Mouse (Mus musculus) heart, embryonic 14.5 days (tissue): ENCODE measurements around the gene Fam3c. TPM values are rescaled to one million over a fixed set of nuclear protein-coding genes. Genes with fewer than 3 reads are reported as not detected.

ENCODE experiments used
- ATAC-seq: fragments of 200-750 bp; cut with Nextera tagmentation; 2 replicates; pipeline ENCODE4 v1.8.0; 2017; ENCODE audit warnings: low read depth, moderate TSS enrichment; ENCODE audit not compliant: insufficient number of reproducible peaks, insufficient read depth, low FRiP score
- H3K27ac ChIP-seq, 2 experiments: fragments of 200-500 bp in 1 of 2; fragments of 300-500 bp in 1 of 2; sonication (generic) in 1 of 2; replicated peaks in 1 of 2; 2 replicates each; pipeline ENCODE4 v1.5.1; 2012 to 2014; ENCODE audit warnings: low read depth in 2 of 2, low read length in 2 of 2, control low read depth in 1 of 2, mild to moderate bottlenecking in 1 of 2, mixed read lengths in 1 of 2; ENCODE audit not compliant: control insufficient read depth in 1 of 2, insufficient read depth in 1 of 2
- H3K27me3 ChIP-seq: fragments of 300-500 bp; sonication (generic); 2 replicates; pipeline ENCODE4 v1.6.1; 2014; ENCODE audit warnings: mild to moderate bottlenecking, low read length, control low read depth; ENCODE audit not compliant: control insufficient read depth, insufficient read depth
- H3K36me3 ChIP-seq: fragments of 300-500 bp; sonication (generic); 2 replicates; pipeline ENCODE4 v1.6.1; 2014; ENCODE audit warnings: mild to moderate bottlenecking, control low read depth, low read length, mixed read lengths; ENCODE audit not compliant: control insufficient read depth, insufficient read depth
- H3K4me1 ChIP-seq, 2 experiments: fragments of 200-500 bp in 1 of 2; fragments of 300-500 bp in 1 of 2; sonication (generic) in 1 of 2; 2 replicates each; pipeline ENCODE4 v1.6.1; 2012 to 2014; ENCODE audit warnings: low read length in 2 of 2, control low read depth in 1 of 2, mixed read lengths in 1 of 2; ENCODE audit not compliant: control insufficient read depth in 2 of 2, insufficient read depth in 2 of 2
- H3K4me2 ChIP-seq: fragments of 300-500 bp; sonication (generic); 2 replicates; pipeline ENCODE4 v1.6.1; 2014; ENCODE audit warnings: mild to moderate bottlenecking, low read length
- H3K4me3 ChIP-seq, 2 experiments: fragments of 200-500 bp in 1 of 2; fragments of 300-500 bp in 1 of 2; sonication (generic) in 1 of 2; 2 replicates each; pipeline ENCODE4 v1.5.1; 2012 to 2014; ENCODE audit warnings: low read length in 2 of 2, mild to moderate bottlenecking in 2 of 2, control low read depth in 1 of 2, low read depth in 1 of 2, moderate library complexity in 1 of 2; ENCODE audit not compliant: control insufficient read depth in 1 of 2, insufficient read depth in 1 of 2
- H3K9ac ChIP-seq: fragments of 300-500 bp; sonication (generic); 2 replicates; pipeline ENCODE4 v1.6.1; 2014; ENCODE audit warnings: mild to moderate bottlenecking, low read length
- H3K9me3 ChIP-seq: fragments of 300-500 bp; sonication (generic); 2 replicates; pipeline ENCODE4 v1.6.1; 2016; ENCODE audit warnings: low read length, control low read depth; ENCODE audit not compliant: control insufficient read depth
- WGBS: fragments of 180-500 bp; shearing (Covaris S2); extraction: QIAGEN DNeasy Blood & Tissue Kit; methylation state at CpG from one replicate; pipeline ENCODE4 v1.1.7; 2014; 5-methylcytosine and 5-hydroxymethylcytosine counted together
- polyA plus RNA-seq: library from polyadenylated mRNA; unstranded; fragments of >200 nt; fragmentation: Nextera tagmentation; extraction: Ambion mirVana; gene quantifications from 2 replicates; pipeline ENCODE4 v1.2.1, GENCODE M21; 2014

Gene Fam3c
- polyA plus RNA-seq, 1 experiment from 2014 or later, result 49.6 TPM

DNA sequence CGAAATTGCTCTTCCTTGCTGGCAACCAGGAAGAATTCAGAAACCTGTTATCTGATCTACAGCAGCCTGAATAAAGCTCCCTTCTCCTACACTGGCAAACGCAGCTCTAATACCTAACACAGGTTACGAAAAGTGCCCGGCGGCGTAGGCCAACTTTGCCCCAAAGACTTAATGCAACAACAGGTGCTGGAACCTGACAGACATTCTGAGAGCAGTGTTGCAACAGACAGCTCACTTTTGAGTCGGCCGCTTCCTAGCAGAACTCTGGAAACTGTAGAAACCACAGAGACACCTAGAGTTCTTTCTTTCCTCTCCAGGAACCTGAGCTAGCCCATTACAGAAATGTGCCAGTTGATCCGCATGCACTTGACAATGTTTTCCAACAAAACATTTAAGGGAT, 4.5 kb downstream of the Fam3c start:
- Histone ChIP-seq H3K9ac (no peak overlapping the region), H3K36me3 (no peaks in the 10 kb centered on the region), H3K4me3 (no peak overlapping the region), H3K9me3 (no peaks in the 10 kb centered on the region), H3K27me3 (no peaks in the 10 kb centered on the region), H3K27ac (no peak overlapping the region), H3K4me2 (no peak overlapping the region), H3K4me1 (peaks cover 13 to 32% of the 10 kb centered on the region in 2 experiments)
- WGBS, result 76% methylated on average over 9 of the region's 9 CpGs
- ATAC-seq, result no peak

DNA sequence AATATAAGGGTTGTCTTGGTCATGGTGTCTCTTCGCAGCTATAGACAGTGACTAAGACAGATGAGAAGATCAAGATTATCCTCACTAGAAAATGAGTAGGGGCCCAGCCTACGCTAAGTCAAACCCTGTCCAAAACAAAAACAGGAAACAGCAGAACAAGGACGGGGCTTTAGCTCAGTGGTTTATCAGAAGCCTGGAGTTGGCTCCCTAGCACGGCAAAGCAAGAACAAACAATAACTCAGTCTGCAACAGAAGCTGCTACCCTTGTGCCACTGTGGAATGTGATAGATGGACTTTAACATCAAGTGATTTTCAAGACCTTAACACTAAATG, 5.8 kb downstream of the Fam3c start:
- WGBS, result 45% methylated on average over 4 of the region's 4 CpGs
- Histone ChIP-seq H3K36me3 (no peaks in the 10 kb centered on the region), H3K27me3 (no peaks in the 10 kb centered on the region), H3K4me2 (no peak overlapping the region), H3K27ac (no peak overlapping the region), H3K4me1 (peaks cover 13 to 29% of the 10 kb centered on the region in 2 experiments), H3K4me3 (no peak overlapping the region), H3K9ac (no peak overlapping the region), H3K9me3 (no peaks in the 10 kb centered on the region)
- no peak; the same call in 1 of the 2 replicates for ATAC-seq

GRCm38 (mm10) chr6:22349531-22350238, 6.4 kb downstream of the Fam3c start:
- no peak for ATAC-seq
- Histone ChIP-seq H3K36me3 (no peaks in the 10 kb centered on the region), H3K4me3 (no peak overlapping the region), H3K27ac (no peak overlapping the region), H3K4me1 (peaks cover 13 to 32% of the 10 kb centered on the region in 2 experiments), H3K27me3 (no peaks in the 10 kb centered on the region), H3K9me3 (no peaks in the 10 kb centered on the region), H3K9ac (no peak overlapping the region), H3K4me2 (no peak overlapping the region)
- WGBS, result 67% methylated on average over 11 of the region's 11 CpGs

GRCm38 (mm10) chr6:22348975-22349374, 7.1 kb downstream of the Fam3c start:
- H3K9ac ChIP-seq, result no peak overlapping the region
- H3K27ac ChIP-seq, result no peak overlapping the region
- H3K4me3 ChIP-seq, result no peak overlapping the region
- H3K4me2 ChIP-seq, result no peak overlapping the region
- H3K27me3 ChIP-seq, result no peaks in the 10 kb centered on the region
- 94% methylated on average over 3 of the region's 3 CpGs for WGBS
- no peaks in the 10 kb centered on the region for H3K36me3 ChIP-seq
- no peaks in the 10 kb centered on the region for H3K9me3 ChIP-seq
- H3K4me1 ChIP-seq, result peaks cover 13 to 35% of the 10 kb centered on the region in 2 experiments
- no peak for ATAC-seq

- Histone ChIP-seq H3K9me3 (no peaks in the 10 kb centered on the region), H3K4me2 (no peak overlapping the region), H3K27me3 (no peaks in the 10 kb centered on the region), H3K9ac (no peak overlapping the region), H3K36me3 (no peaks in the 10 kb centered on the region), H3K4me3 (no peak overlapping the region), H3K27ac (0 out of 4 replicates have a peak overlapping the region, but pooled peaks of 1 of the 2 experiments have one; percentile 35), H3K4me1 (peaks cover 15 to 41% of the 10 kb centered on the region in 2 experiments)
- WGBS, result 54% methylated on average over 4 of the region's 4 CpGs
- ATAC-seq, result no peak
These were observed 7.9 kb downstream of the Fam3c start for GRCm38 (mm10) chr6:22348130-22348529.

DNA sequence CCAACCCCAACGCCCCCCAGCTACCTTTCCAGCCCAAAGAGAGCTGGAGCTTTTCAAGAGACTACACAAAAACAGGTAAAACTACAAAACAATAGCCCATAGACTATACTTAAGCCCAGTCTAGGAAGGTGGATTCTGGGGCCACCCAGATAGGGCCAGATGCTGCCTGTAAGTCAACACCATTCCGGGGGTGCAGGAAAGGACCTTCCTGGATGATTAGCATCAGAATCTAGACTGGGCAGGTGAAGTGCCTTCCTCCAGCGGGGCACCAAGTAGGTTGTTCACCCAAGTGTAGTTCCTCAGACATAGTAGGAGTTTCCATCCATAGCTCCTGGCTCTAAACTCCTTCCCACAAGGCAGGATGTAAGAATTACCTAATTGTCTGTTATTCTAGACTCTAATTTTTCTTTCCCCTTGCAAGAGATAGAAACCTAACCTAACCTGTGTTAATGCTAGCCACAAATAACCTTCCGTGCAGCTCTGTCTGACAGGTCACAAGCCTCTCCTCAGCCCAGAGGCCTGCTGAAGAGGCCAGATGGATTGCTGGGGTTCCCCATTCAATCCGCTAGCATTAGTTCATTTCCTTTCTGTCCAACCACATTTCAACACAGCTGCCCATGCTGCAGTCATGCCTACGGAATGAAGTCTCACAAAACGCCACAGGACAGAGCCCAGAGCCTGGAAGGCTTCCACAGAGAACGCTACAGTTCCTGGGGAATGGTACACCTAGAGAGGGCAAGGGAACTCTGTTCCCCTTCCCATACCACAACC, 8.7 kb downstream of the Fam3c start:
- ATAC-seq, result no peak
- no peaks in the 10 kb centered on the region for H3K36me3 ChIP-seq
- WGBS, result 56% methylated on average over 8 of the region's 8 CpGs
- no peak overlapping the region for H3K9ac ChIP-seq
- peak overlapping the region; percentile 27; the same call in 1 of the 2 replicates for H3K4me2 ChIP-seq
- H3K27me3 ChIP-seq, result no peaks in the 10 kb centered on the region
- no peaks in the 10 kb centered on the region for H3K9me3 ChIP-seq
- no peak overlapping the region for H3K4me3 ChIP-seq
- peak overlapping the region; percentile 35 to 36; a peak in 2 of 4 replicates for H3K27ac ChIP-seq
- H3K4me1 ChIP-seq, result peaks cover 15 to 41% of the 10 kb centered on the region in 2 experiments

GRCm38 (mm10) chr6:22344443-22344842, 11.6 kb downstream of the Fam3c start:
- no peaks in the 10 kb centered on the region for H3K27me3 ChIP-seq
- H3K4me1 ChIP-seq, result peaks cover 13 to 32% of the 10 kb centered on the region in 2 experiments
- peaks cover 6% of the 10 kb centered on the region; the same call in 1 of the 2 replicates for H3K36me3 ChIP-seq
- no peak overlapping the region for H3K4me3 ChIP-seq
- H3K27ac ChIP-seq, result peak overlapping the region; percentile 56 to 65; a peak in 3 of 4 replicates
- ATAC-seq, result 0 out of 2 replicates have a peak, but pooled peaks have one; percentile 17
- WGBS, result 30% methylated on average over 6 of the region's 6 CpGs
- H3K4me2 ChIP-seq, result peak overlapping the region; percentile 34; the same call in 1 of the 2 replicates
- no peaks in the 10 kb centered on the region for H3K9me3 ChIP-seq
- H3K9ac ChIP-seq, result no peak overlapping the region
